Mouse (Mus musculus): ENCODE results near the gene Car5a.

Car5a gene

GRCm38 (mm10) chr8:121906542-121907512 lies 37.9 kb downstream of the Car5a start:
- DNase-seq (ENCODE audit: low read depth): peak; percentile 72

- DNase-seq (ENCODE audit: low read depth): no peak
Observed at GRCm38 (mm10) chr8:121905864-121906263, 38.8 kb downstream of the Car5a start.

GRCm38 (mm10) chr8:121905420-121905819 lies 39.3 kb downstream of the Car5a start:
- DNase-seq (ENCODE audit: low read depth): no peak

DNA sequence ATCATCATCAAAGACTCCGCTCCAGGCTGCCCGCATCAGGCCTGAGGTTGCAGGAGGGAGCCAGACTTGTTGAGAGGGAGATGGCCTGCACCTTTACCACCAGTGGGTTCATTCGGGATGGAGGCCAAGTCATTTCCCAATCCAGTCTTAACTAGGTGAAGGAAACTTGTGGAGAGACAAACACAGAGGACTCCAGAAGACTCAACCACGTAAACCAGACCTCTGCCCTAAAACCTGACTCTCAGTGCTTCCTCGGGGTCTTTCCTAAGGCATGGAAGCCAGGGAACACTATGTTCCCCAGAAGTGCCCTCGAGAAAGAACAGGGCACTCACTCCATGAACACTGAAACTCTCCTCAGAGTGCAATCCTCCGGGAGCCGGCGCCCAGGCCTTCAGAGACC lies 39.7 kb downstream of the Car5a start:
- peak; percentile 37 for DNase-seq (ENCODE audit: low read depth)

DNA sequence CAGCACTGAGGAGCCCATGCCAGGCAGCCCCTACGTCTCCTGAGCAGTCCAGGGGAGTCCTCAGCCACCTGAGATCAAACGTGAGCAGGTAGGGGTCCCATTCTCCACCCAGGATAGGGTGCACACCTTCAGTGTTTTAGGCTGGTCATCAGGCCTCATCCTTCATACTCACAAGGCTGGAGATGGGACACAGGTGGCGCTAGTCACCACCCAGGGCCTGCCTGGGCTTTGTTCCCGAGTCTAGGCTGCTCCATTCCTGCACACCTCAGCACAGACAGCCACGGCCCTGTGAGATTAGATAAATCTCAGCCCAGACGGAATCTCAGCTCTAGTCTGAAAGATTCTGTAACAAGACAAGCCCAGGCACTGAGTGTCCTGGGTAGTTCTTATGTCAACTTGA lies 40.7 kb downstream of the Car5a start:
- DNase-seq (ENCODE audit: low read depth): no peak

- peak; percentile 87 for DNase-seq (ENCODE audit: low read depth)
Observed at GRCm38 (mm10) chr8:121901498-121902236, 43.0 kb downstream of the Car5a start.

DNA sequence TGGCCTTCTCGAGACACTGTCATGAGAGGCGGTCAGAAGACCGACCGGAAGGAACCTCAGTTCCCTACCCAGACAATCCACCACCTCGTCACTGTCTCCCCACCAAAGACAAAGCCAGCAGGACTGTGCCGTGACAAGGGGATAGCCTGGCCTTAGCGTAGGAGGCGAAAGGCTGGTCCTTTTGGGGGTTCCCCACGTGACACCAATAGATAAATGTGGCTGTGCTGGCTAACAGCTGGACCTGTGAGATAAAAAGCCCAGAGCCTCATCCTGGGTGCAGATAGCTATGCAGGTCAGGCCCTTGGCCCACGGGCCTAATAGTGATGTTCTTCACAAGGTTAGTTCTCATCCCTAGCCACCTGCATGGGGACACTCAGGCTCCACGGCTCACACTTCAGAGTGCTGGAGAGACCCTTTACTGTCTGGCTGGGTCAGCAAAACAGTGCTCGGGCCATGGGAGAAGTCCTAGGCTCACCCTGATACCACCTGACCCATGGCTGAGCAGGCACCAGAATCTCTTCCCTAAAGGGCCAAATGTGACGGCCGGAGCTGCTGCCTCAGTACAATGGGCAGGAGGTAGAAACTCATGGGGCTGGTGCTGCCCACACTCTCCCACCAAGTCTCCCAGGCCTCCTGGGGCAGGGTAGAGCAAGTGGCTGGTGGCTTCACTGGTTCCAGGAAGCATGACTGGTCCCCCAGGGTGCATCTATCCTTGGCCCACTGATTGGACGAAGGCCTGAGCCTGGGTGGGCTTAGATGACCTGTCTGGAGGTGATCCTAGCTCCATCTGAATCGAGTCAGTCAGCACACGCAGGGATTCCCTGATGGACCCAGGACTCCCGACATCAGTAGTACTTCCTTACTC lies 45.3 kb downstream of the Car5a start:
- DNase-seq (ENCODE audit: low read depth): no peak

DNA sequence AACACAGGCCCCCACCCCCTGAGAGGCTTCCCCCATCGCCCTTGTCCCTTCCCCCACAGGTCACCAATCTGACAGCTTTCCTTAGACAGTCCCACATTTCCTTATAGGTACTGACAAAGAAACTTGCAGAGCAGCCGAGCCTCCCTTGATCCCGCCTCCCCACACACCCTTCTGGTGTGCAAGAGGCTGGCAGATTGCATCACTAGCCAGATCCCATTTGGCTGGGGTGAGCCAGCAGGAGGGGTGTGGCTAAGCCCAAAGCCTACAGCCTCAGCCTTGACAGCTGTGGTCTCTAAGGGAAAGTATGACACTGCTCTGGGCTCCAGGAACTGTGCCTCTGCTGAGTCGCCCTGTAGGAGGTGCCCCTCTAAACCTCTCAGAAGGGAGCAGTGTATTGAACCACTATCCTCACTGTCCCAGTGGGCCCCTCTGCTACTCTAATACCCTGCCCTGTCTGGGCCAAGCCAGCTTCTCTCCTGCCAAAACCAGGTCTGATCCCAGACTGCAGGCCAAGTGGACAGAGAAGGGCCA lies 46.2 kb downstream of the Car5a start:
- peak; percentile 94 for DNase-seq (ENCODE audit: low read depth)

GRCm38 (mm10) chr8:121897871-121898381 lies 46.8 kb downstream of the Car5a start:
- peak; percentile 81 for DNase-seq (ENCODE audit: low read depth)

GRCm38 (mm10) chr8:121897205-121897604 lies 47.5 kb downstream of the Car5a start:
- DNase-seq (ENCODE audit: low read depth): no peak

GRCm38 (mm10) chr8:121896476-121897145 lies 48.1 kb downstream of the Car5a start:
- DNase-seq (ENCODE audit: low read depth): no peak

GRCm38 (mm10) chr8:121895910-121896309 lies 48.8 kb downstream of the Car5a start:
- peak; percentile 45 for DNase-seq (ENCODE audit: low read depth)

- DNase-seq (ENCODE audit: low read depth): no peak
Observed at GRCm38 (mm10) chr8:121892875-121893274, 51.8 kb downstream of the Car5a start.

GRCm38 (mm10) chr8:121889810-121890785 lies 54.6 kb downstream of the Car5a start:
- no peak for DNase-seq (ENCODE audit: low read depth)

DNA sequence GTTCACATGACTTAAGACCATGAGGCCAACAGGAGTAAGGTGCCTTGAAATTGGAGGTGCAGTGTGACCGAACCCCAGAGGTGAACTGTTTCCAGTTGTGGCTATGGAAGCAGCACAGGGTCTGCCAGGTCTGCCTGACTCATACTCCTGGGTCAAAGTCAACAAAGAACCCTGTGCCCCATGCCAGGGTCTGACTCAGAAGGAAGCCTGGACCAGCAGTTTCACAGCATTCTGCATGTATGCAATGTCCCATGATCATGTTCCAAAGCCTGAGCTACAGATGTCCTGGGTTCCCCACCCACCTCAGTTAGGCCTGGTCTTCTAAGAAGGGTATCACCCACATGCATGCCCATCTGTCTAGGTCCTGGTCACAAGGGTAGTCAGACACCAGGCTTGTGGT lies 55.4 kb downstream of the Car5a start:
- peak; percentile 80 for DNase-seq (ENCODE audit: low read depth)

DNA sequence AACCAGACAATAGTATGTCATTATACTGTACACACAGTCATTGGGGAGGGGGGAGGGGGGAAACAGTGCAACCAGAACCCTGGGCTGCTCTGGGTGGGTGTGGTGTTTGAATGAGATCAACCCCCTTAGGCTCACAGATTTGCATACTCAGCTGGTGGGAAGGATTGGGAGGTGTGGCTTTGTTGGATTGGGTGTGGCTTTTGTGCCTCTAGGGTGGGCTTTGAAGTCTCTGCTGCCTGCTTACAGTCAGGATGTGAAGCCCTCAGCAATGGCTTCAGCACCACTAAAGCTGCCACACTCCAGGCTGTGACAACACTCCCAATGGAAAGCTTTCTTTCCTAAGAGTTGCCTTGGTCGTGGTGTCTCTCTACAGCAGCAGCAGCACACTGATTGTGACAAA lies 57.2 kb downstream of the Car5a start:
- no peak for DNase-seq (ENCODE audit: low read depth)

DNA sequence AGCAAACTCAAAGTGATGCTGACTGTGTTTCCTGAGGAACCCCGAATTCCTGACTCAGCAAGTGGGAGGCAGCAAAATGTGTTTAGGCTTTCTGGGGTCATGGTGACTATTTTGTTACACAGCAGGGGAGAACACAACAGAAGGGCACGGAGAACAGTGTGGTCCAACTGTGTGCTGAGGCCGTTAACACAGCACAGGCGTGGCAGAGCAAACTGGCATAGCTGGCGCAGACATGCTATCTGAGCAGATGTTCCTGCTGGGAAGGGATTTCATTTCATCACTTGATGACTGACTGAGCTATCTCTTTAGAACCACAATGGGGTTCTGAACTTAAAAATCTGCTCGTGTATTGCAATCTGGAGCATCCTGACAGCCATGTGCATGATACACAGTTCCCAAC lies 59.3 kb downstream of the Car5a start:
- no peak for DNase-seq (ENCODE audit: low read depth)

- DNase-seq (ENCODE audit: low read depth): no peak
Observed at GRCm38 (mm10) chr8:121885001-121885400, 59.7 kb downstream of the Car5a start.

GRCm38 (mm10) chr8:121884181-121884580 lies 60.5 kb downstream of the Car5a start:
- DNase-seq (ENCODE audit: low read depth): no peak

- DNase-seq (ENCODE audit: low read depth): no peak
Observed at GRCm38 (mm10) chr8:121881921-121882320, 62.8 kb downstream of the Car5a start.

All from NIH3T3 (cell line).